Mouse (Mus musculus): Measurements from ENCODE around the gene Kctd7. TPM values are rescaled to one million over a fixed set of nuclear protein-coding genes. Genes with fewer than 3 reads are reported as not detected.

Kctd7 gene
- polyA plus RNA-seq, 1 experiment: 4.8 TPM

GRCm38 (mm10) chr5:130141138-130141537, 3.5 kb upstream of the Kctd7 start:
- TF ChIP-seq POLR2A (IDR thresholded peaks at IDR 0.05; ENCODE audit: borderline replicate concordance, low read depth, low read length) (no peak), CTCF (IDR thresholded peaks at IDR 0.05; ENCODE audit: low read depth, low read length) (no peak)
- Histone ChIP-seq H3K4me1 (ENCODE audit: control insufficient read depth, insufficient read depth, low read length) (peaks cover 12% of the 10 kb centered on the region), H3K4me3 (ENCODE audit: insufficient read depth, low read length) (no peak overlapping the region), H3K27ac (ENCODE audit: insufficient read depth, low read depth, low read length) (no peak overlapping the region)

- TF ChIP-seq CTCF (IDR thresholded peaks at IDR 0.05; ENCODE audit: low read depth, low read length) (no peak), POLR2A (IDR thresholded peaks at IDR 0.05; ENCODE audit: borderline replicate concordance, low read depth, low read length) (no peak)
- Histone ChIP-seq H3K27ac (ENCODE audit: insufficient read depth, low read depth, low read length) (no peak overlapping the region), H3K4me1 (ENCODE audit: control insufficient read depth, insufficient read depth, low read length) (peaks cover 14% of the 10 kb centered on the region), H3K4me3 (ENCODE audit: insufficient read depth, low read length) (no peak overlapping the region)
Observed at GRCm38 (mm10) chr5:130142041-130142440, 2.6 kb upstream of the Kctd7 start.

DNA sequence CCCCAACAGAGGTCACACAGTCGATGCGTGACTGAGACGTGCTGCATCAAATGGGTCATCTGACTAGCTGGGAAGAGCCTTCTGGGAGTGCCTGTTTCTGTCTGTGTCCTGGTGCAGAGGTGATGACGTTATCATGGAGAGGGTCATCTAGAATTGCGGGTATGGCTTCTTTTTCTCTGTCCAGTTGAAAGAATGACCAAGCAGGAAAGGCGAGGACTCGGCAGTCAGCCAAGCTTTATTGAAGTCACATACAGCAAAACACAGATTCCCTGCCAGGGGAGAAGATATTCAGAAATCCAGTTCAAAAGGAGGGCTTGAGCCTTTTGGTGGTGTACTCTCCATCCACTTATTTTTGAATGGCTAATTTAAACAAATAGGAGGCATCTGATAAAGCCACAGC, 1.6 kb upstream of the Kctd7 start:
- Histone ChIP-seq H3K4me1 (ENCODE audit: control insufficient read depth, insufficient read depth, low read length) (peaks cover 14% of the 10 kb centered on the region), H3K27ac (ENCODE audit: insufficient read depth, low read depth, low read length) (no peak overlapping the region), H3K4me3 (ENCODE audit: insufficient read depth, low read length) (no peak overlapping the region)
- TF ChIP-seq CTCF (IDR thresholded peaks at IDR 0.05; ENCODE audit: low read depth, low read length): no peak
- no peak for TF ChIP-seq POLR2A (IDR thresholded peaks at IDR 0.05; ENCODE audit: borderline replicate concordance, low read depth, low read length)

DNA sequence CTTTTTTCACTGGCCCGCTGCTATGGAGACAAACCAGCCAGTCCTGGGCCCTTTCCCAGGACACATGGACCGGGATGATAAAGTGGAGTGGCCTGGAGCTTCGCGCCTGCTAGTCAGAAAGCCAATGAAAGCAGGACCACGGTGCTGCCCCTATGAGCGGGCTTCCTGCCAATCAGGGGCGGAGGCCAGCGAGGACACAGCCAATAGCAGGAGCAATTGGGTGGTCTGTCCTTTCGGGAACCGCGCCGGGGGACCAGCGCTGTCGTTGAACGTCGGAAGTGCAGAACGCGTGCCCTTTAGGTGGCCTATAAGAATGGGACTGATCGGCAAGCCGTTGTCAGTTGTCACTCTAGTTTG, 706 bp upstream of the Kctd7 start:
- H3K4me3 ChIP-seq (ENCODE audit: insufficient read depth, low read length): peak overlapping the region; percentile 85
- H3K4me1 ChIP-seq (ENCODE audit: control insufficient read depth, insufficient read depth, low read length): peaks cover 14% of the 10 kb centered on the region
- no peak overlapping the region for H3K27ac ChIP-seq (ENCODE audit: insufficient read depth, low read depth, low read length)
- TF ChIP-seq CTCF (IDR thresholded peaks at IDR 0.05; ENCODE audit: low read depth, low read length): no peak
- TF ChIP-seq POLR2A (IDR thresholded peaks at IDR 0.05; ENCODE audit: borderline replicate concordance, low read depth, low read length): no peak

- Histone ChIP-seq H3K4me1 (ENCODE audit: control insufficient read depth, insufficient read depth, low read length) (peaks cover 14% of the 10 kb centered on the region), H3K4me3 (ENCODE audit: insufficient read depth, low read length) (peak overlapping the region; percentile 85), H3K27ac (ENCODE audit: insufficient read depth, low read depth, low read length) (no peak overlapping the region)
- TF ChIP-seq CTCF (IDR thresholded peaks at IDR 0.05; ENCODE audit: low read depth, low read length): no peak
- no peak for TF ChIP-seq POLR2A (IDR thresholded peaks at IDR 0.05; ENCODE audit: borderline replicate concordance, low read depth, low read length)
Observed at GRCm38 (mm10) chr5:130145961-130146360, 1.3 kb downstream of the Kctd7 start.

DNA sequence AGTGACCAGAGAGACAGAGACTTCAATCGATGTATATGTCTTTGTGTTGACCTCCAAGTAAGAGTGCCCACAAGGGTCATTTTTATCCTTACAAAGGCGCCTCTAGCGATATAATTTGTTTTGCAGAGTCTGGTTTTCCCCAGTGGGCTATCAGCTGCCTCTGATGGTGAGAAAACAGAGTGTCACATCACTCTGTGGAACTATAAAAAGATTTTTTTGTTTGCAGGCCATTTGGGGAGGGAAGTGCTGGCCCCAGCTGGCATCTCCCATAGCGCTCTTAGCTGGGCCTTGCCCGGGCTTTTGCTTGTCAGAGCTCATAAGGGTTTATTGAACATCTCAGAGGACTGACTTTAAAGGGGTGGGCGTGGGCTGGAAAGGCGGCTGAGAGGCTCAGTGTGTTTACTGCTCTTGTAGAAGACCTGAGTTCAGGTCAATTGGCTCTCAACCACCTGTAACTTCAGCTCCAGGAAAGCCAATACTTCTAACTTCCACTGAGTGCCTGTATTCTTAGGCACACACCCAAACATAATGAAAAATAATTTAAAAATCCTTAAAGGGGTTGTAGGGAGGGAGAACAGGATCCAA, 5.2 kb downstream of the Kctd7 start:
- Histone ChIP-seq H3K4me3 (ENCODE audit: insufficient read depth, low read length) (no peak overlapping the region), H3K4me1 (ENCODE audit: control insufficient read depth, insufficient read depth, low read length) (peaks cover 11% of the 10 kb centered on the region), H3K27ac (ENCODE audit: insufficient read depth, low read depth, low read length) (no peak overlapping the region)
- TF ChIP-seq CTCF (IDR thresholded peaks at IDR 0.05; ENCODE audit: low read depth, low read length): no peak
- no peak for TF ChIP-seq POLR2A (IDR thresholded peaks at IDR 0.05; ENCODE audit: borderline replicate concordance, low read depth, low read length)

- Histone ChIP-seq H3K27ac (ENCODE audit: insufficient read depth, low read depth, low read length) (no peak overlapping the region), H3K4me1 (ENCODE audit: control insufficient read depth, insufficient read depth, low read length) (no peaks in the 10 kb centered on the region)
- no peak for TF ChIP-seq POLR2A (IDR thresholded peaks at IDR 0.05; ENCODE audit: borderline replicate concordance, low read depth, low read length)
- TF ChIP-seq CTCF (IDR thresholded peaks at IDR 0.05; ENCODE audit: low read depth, low read length): no peak
Observed at GRCm38 (mm10) chr5:130154286-130154685, 9.6 kb downstream of the Kctd7 start.

DNA sequence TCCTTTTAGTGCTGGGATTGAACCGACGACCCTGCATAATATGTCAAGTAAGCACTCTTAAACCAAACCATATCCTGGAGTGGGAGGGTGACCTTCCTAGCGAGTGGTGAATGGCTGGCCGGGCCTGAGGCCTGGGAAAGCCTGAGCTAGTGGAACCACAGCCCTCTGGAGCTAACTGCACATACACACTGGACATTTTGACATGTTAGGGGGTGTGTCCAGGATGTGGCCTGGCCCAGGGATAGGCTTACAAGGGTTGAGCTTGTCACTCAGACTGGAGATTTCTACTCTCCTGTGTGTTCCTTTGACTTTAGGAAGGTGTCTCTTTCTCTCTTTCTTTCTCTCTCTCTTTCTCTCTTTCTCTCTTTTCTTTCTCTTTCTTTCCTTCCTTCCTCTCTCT, 13.9 kb downstream of the Kctd7 start:
- no peak overlapping the region for H3K4me3 ChIP-seq (ENCODE audit: insufficient read depth, low read length)
- no peak overlapping the region for H3K27ac ChIP-seq (ENCODE audit: insufficient read depth, low read depth, low read length)
- peaks cover 6% of the 10 kb centered on the region for H3K4me1 ChIP-seq (ENCODE audit: control insufficient read depth, insufficient read depth, low read length)
- TF ChIP-seq POLR2A (IDR thresholded peaks at IDR 0.05; ENCODE audit: borderline replicate concordance, low read depth, low read length): no peak
- no peak for TF ChIP-seq CTCF (IDR thresholded peaks at IDR 0.05; ENCODE audit: low read depth, low read length)

More at GRCm38 (mm10) chr5:130154286-130154685, 9.6 kb downstream of the Kctd7 start:
- no peak overlapping the region for H3K4me3 ChIP-seq (ENCODE audit: insufficient read depth, low read length)

- no peak overlapping the region for H3K27ac ChIP-seq (ENCODE audit: insufficient read depth, low read depth, low read length)
- peaks cover 6% of the 10 kb centered on the region for H3K4me1 ChIP-seq (ENCODE audit: control insufficient read depth, insufficient read depth, low read length)
- H3K4me3 ChIP-seq (ENCODE audit: insufficient read depth, low read length): no peak overlapping the region
- TF ChIP-seq POLR2A (IDR thresholded peaks at IDR 0.05; ENCODE audit: borderline replicate concordance, low read depth, low read length): no peak
- TF ChIP-seq CTCF (IDR thresholded peaks at IDR 0.05; ENCODE audit: low read depth, low read length): no peak
Observed at GRCm38 (mm10) chr5:130159761-130160201, 15.1 kb downstream of the Kctd7 start.

GRCm38 (mm10) chr5:130163670-130164069, 19.0 kb downstream of the Kctd7 start:
- H3K4me3 ChIP-seq (ENCODE audit: insufficient read depth, low read length): no peak overlapping the region
- TF ChIP-seq POLR2A (IDR thresholded peaks at IDR 0.05; ENCODE audit: borderline replicate concordance, low read depth, low read length): no peak
- peak; percentile 69 for TF ChIP-seq CTCF (IDR thresholded peaks at IDR 0.05; ENCODE audit: low read depth, low read length)
- peaks cover 6% of the 10 kb centered on the region for H3K4me1 ChIP-seq (ENCODE audit: control insufficient read depth, insufficient read depth, low read length)
- no peak overlapping the region for H3K27ac ChIP-seq (ENCODE audit: insufficient read depth, low read depth, low read length)

Data from bone marrow macrophage, adult 2 months (primary cell).